ENCODE assay signal across 11 mouse cellular contexts in genomic region chr4:48680214-48680613, GRCm38 (mm10). TPM values are rescaled to one million over a fixed set of nuclear protein-coding genes. Genes with fewer than 3 reads are reported as not detected.
DNase-seq lines count a peak whose midpoint lies in the region; ATAC-seq lines count a peak whose summit lies in the region.
"Had no signal": no experiment of that assay in that cellular context is flagged by ENCODE, and none has a peak within 500 bp of the region (broad histone marks: within the 10 kb centered on the region; RNA-seq: fewer than 3 reads in every experiment).

No protein-coding gene starts in this region.

- peak overlapping the region; percentile 60 for H3K4me2 ChIP-seq in heart, embryonic 14.5 days (ENCODE audit: low read length)
- peak overlapping the region; percentile 45; the same call in 1 of the 2 replicates for H3K4me2 ChIP-seq in lung, embryonic 15.5 days

- 27% methylated on average over 7 of the region's 7 CpGs for WGBS in heart, embryonic 14.5 days
- 42% methylated on average over 7 of the region's 7 CpGs for WGBS in lung, embryonic 15.5 days

- no peak for ATAC-seq in heart, embryonic 14.5 days (ENCODE audit: insufficient number of reproducible peaks, insufficient read depth, low FRiP score, low read depth)
- ATAC-seq in lung, embryonic 15.5 days (ENCODE audit: borderline replicate concordance, extremely low read depth, low FRiP score, low TSS enrichment): no peak

- H3K36me3 ChIP-seq in heart, embryonic 14.5 days (ENCODE audit: control insufficient read depth, insufficient read depth, low read length): no peaks in the 10 kb centered on the region
- H3K36me3 ChIP-seq in lung, embryonic 15.5 days: 0 out of 2 replicates have a peak, but pooled peaks cover under 1% of the 10 kb centered on the region

- no peak overlapping the region; the same call in 1 of the 2 replicates for H3K9ac ChIP-seq in heart, embryonic 14.5 days (ENCODE audit: low read length)
- H3K9ac ChIP-seq in lung, embryonic 15.5 days: no peak overlapping the region; the same call in 1 of the 2 replicates

- H3K9me3 ChIP-seq in heart, embryonic 14.5 days (ENCODE audit: control insufficient read depth, low read length): no peaks in the 10 kb centered on the region
- no peaks in the 10 kb centered on the region for H3K9me3 ChIP-seq in lung, embryonic 15.5 days

- DNase-seq in heart, adult 11 months: no peak
- DNase-seq in lung, postnatal 25 days (ENCODE audit: low spot score): no peak
- peak; percentile 42 for DNase-seq in gonadal fat pad, adult 2 months (ENCODE audit: low read depth)
- DNase-seq in testis, postnatal 10 days (ENCODE audit: low spot score): peak; percentile 46
- DNase-seq in right cerebral cortex, postnatal 10 days (ENCODE audit: low spot score in 2 of 2): no peak
- DNase-seq in right cerebral cortex, postnatal 36 days (ENCODE audit: low spot score in 2 of 2): no peak
- DNase-seq: gastrocnemius, postnatal 25 days; right cerebral cortex, postnatal 14 days had no signal

- no peak overlapping the region for H3K27ac ChIP-seq in heart, embryonic 14.5 days (replicated peaks in 1 of 2; ENCODE audit: control insufficient read depth in 1 of 2, insufficient read depth in 1 of 2, low read depth in 2 of 2, low read length in 2 of 2)
- no peak overlapping the region for H3K27ac ChIP-seq in lung, embryonic 15.5 days

- H3K4me1 ChIP-seq in heart, embryonic 14.5 days (ENCODE audit: control insufficient read depth in 2 of 2, insufficient read depth in 2 of 2, low read length in 2 of 2): peaks cover 2 to 8% of the 10 kb centered on the region in 2 experiments; a peak in 2 of 4 replicates
- H3K4me1 ChIP-seq in lung, embryonic 15.5 days: peaks cover 6% of the 10 kb centered on the region; the same call in 1 of the 2 replicates

- no peaks in the 10 kb centered on the region for H3K27me3 ChIP-seq in heart, embryonic 14.5 days (ENCODE audit: control insufficient read depth, insufficient read depth, low read length)
- H3K27me3 ChIP-seq in lung, embryonic 15.5 days: no peaks in the 10 kb centered on the region

- H3K4me3 ChIP-seq in heart, embryonic 14.5 days (ENCODE audit: control insufficient read depth in 1 of 2, insufficient read depth in 1 of 2, low read depth in 1 of 2, low read length in 2 of 2): no peak overlapping the region
- H3K4me3 ChIP-seq in lung, embryonic 15.5 days: no peak overlapping the region

RNA-seq across cellular contexts. Expression of gene Cavin4, which starts 16.9 kb away (rescaled TPM):
- 8.9 and 9.0 TPM in 2 replicates for polyA plus RNA-seq in heart, embryonic 14.5 days (2014; fragmentation: Nextera tagmentation; extraction: Ambion mirVana)
- 0.85 and 1.1 TPM in 2 replicates for polyA plus RNA-seq in lung, embryonic 15.5 days (2015; fragmentation: Nextera tagmentation; extraction: Ambion mirVana)
- polyA plus RNA-seq in gonadal fat pad, adult 2 months (2012; rRNA removed): 0.08 TPM in 1 of 2 replicates, not detected in the other
- polyA plus RNA-seq: inflammation-experienced regulatory T-cells, adult 6 months had no signal

Comparison
In these comparisons a context has a peak if more than half of its experiments do, and no peak if none do; other contexts are left out.
1. DNase-seq: peak in gonadal fat pad, adult 2 months (single experiment) and testis, postnatal 10 days (single experiment); none in heart, adult 11 months (single experiment), lung, postnatal 25 days (single experiment), right cerebral cortex, postnatal 10 days (0 of 2) and right cerebral cortex, postnatal 36 days (0 of 2).